In the genomic region with DNA sequence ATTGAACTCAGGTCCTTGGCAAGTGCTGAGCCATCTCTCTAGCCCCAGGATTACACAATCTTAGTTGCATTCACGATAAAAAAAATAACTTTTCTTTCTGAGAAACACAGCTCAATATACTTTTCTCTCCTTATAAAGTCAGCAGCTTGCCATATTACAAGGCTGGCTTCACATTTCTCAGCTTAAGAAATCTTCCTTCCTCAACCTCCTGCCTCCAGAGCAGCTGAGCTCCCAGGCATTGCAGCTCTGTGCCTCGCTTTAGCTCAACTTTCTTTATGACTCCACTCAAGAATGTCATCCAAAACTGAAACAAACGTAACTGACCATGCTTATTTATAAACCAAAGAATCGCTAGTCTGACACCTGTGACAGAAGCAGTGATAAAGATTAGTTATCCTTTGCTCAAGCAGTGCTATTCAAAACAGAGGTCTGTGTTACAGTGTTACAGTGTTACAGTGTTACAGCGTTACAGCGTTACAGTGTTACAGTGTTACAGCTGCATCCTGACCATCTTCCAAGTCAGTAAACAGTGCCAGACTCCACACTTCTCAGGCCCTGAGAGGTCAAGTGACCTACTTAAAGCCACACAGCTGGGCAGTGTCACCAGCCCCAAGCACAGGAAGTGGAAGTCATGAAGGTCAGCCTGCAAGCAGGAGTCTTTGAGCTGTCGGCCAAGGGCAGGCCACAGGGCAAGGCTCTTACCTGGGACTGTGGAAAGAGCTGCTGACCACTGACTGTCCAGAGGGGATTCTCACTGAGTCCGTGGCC, we compare ENCODE assay signal across 18 mouse cellular contexts.
DNase-seq lines count a peak whose midpoint lies in the region; TF ChIP-seq lines count a peak whose summit lies in the region.
"Had no signal": no experiment of that assay in that cellular context is flagged by ENCODE, and none has a peak within 500 bp of the region (broad histone marks: within the 10 kb centered on the region; RNA-seq: fewer than 3 reads in every experiment).

No protein-coding gene starts in this region.

- intact Hi-C loops in left cerebral cortex, adult 2 months (cut with DNase I), result no loop called here
- intact Hi-C loops in left cerebral cortex, postnatal 14 days (cut with DNase I), result no loop called here

- DNase-seq in embryo, embryonic 10.5 days (ENCODE audit: low spot score), result peak; percentile 9
- DNase-seq in embryo, embryonic 9.5 days (ENCODE audit: extremely low spot score), result no peak
- no peak for DNase-seq in left cerebral cortex, adult 2 months (ENCODE audit: extremely low spot score in 1 of 2, low spot score in 2 of 2)
- DNase-seq in left cerebral cortex, postnatal 14 days (ENCODE audit: low spot score in 2 of 2), result no peak
- peak; percentile 37 for DNase-seq in lung, postnatal 36 days
- DNase-seq in layer of hippocampus, adult 8-10 months (ENCODE audit: low spot score in 2 of 2), result no peak
- DNase-seq: adrenal gland, postnatal 10 days; cerebellum, adult 11 months; cerebellum, adult 8-10 months; cerebellum, postnatal 14 days; gastrocnemius, adult 2 months; gastrocnemius, postnatal 25 days; heart, postnatal 4 days had no signal

- H3K4me3 ChIP-seq in left cerebral cortex, adult 2 months, result no peak overlapping the region
- H3K4me3 ChIP-seq in cortical plate, adult 2 months (ENCODE audit: insufficient read depth, low read length), result no peak overlapping the region
- H3K4me3 ChIP-seq: embryonic facial prominence, embryonic 12.5 days; forebrain, embryonic 12.5 days; gastrocnemius, adult 2 months; heart, embryonic 12.5 days; hindbrain, embryonic 12.5 days had no signal

- no peak for TF ChIP-seq CTCF in left cerebral cortex, adult 2 months (IDR thresholded peaks at IDR 0.05)
- TF ChIP-seq CTCF in cortical plate, adult 2 months (IDR thresholded peaks at IDR 0.05; ENCODE audit: extremely low read depth, insufficient read depth, low read length), result no peak

- 0 out of 2 replicates have a peak, but pooled peaks cover 1% of the 10 kb centered on the region for H3K4me1 ChIP-seq in cortical plate, adult 2 months (ENCODE audit: control insufficient read depth, insufficient read depth, low read length)
- H3K4me1 ChIP-seq: embryonic facial prominence, embryonic 12.5 days had no signal

- H3K27ac ChIP-seq in left cerebral cortex, adult 2 months, result peak overlapping the region; percentile 50; the same call in 1 of the 2 replicates
- H3K27ac ChIP-seq in cortical plate, adult 2 months (ENCODE audit: insufficient read depth, low read length), result no peak overlapping the region
- H3K27ac ChIP-seq: embryonic facial prominence, embryonic 12.5 days; forebrain, embryonic 12.5 days; gastrocnemius, adult 2 months; hindbrain, embryonic 12.5 days had no signal

- TF ChIP-seq POLR2A in cortical plate, adult 2 months (IDR thresholded peaks at IDR 0.05; ENCODE audit: extremely low read depth, insufficient read depth, low read length), result 0 out of 2 replicates have a peak, but pooled peaks have one; percentile 28

Comparison
In these comparisons a context has a peak if more than half of its experiments do, and no peak if none do; other contexts are left out.
1. DNase-seq: peak in embryo, embryonic 10.5 days (single experiment) and lung, postnatal 36 days (single experiment); none in embryo, embryonic 9.5 days (single experiment), left cerebral cortex, adult 2 months (0 of 2), left cerebral cortex, postnatal 14 days (0 of 2) and layer of hippocampus, adult 8-10 months (0 of 2).